Mouse (Mus musculus) 3T3-L1 (cell line): ENCODE results near the gene C8a.

ENCODE experiments used
- DNase-seq: peaks from one replicate; pipeline ENCODE4 v3.0.0-alpha.2; 2015; ENCODE audit warnings: low read depth, low spot score

C8a gene

DNA sequence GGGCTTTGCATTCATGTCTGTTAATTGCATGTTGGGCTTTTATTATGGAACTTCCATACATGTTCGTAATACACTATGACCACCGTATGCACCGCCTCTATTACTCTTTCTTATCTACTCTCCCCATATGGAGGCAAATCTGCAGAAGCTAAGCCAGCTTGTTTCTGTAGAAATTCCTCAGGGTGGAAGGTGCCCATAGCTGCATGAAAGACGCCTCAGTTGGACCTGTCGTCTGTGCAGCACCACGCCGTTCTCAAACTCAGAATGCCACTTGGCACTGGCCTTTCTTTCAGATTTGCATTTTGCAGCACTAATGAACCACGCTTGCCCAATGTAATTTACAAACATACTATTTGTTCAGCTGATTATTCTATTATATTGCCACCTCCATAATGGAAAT lies 106.6 kb downstream of the C8a start:
- DNase-seq: no peak

DNA sequence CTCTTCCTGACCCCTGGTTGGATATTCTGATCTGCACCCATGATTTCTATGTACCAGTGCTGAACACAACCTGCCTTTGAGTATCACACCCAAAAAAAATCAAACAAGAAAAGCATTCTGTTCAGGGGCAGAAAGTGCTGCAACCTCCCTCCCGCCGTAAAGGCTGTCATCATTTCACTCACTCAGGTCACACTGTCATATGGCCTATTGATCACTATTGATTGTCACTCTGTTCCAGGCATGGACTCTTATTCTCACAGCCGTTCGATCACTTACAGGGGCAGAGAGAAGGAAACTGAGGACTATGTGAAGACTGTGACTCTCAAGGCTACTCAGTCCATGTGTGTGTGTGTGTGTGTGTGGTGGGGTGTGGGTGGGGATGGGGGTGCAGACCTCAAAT lies 108.0 kb downstream of the C8a start:
- no peak for DNase-seq

DNA sequence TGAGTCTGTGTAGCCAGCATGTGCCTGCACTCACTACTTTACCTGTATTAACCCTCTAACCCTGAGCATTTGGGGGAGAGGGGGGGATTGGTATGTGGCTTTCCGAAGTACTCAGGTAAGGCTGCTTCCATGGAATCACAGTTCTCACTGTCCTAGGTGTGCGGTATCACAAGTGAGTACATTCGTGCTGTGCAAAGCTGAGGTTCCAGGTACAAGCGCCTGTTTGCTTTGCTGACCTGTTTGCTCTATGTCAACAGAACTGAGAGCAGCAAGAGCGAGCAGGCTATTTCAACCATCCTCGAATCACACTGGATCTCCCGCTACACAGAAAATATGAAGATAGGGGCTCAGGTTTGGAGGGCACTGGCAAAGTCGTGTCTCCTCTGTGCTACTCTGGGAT lies 110.1 kb downstream of the C8a start, which contains the start of gene C8b:
Gene C8b, plus strand, starts transcription at position 253 of the 400 bp plus-strand sequence.
- DNase-seq: no peak
